Mouse (Mus musculus) ES-E14 (cell line): ENCODE data around the gene Foxp2.

Source experiments
- CHD2 ChIP-seq: IDR thresholded peaks from 2 replicates; pipeline ENCODE4 v1.6.1; 2014; ENCODE audit warnings: mild to moderate bottlenecking, low read depth, low read length, inconsistent platforms
- HCFC1 ChIP-seq: IDR thresholded peaks from 2 replicates; pipeline ENCODE4 v1.6.1; 2012; ENCODE audit warnings: low read length, inconsistent platforms, borderline replicate concordance; ENCODE audit not compliant: insufficient read depth
- MAFK ChIP-seq: IDR thresholded peaks from 2 replicates; pipeline ENCODE4 v1.6.1; 2014; ENCODE audit warnings: mild to moderate bottlenecking, low read depth, low read length, inconsistent platforms; ENCODE audit not compliant: insufficient read depth
- ZC3H11A ChIP-seq: IDR thresholded peaks from 2 replicates; pipeline ENCODE4 v1.6.1; 2012; ENCODE audit warnings: low read depth, mild to moderate bottlenecking, inconsistent platforms, low read length, borderline replicate concordance
- ZNF384 ChIP-seq: IDR thresholded peaks from 2 replicates; pipeline ENCODE4 v1.6.1; 2012; ENCODE audit warnings: low read depth, low read length, inconsistent platforms

DNA sequence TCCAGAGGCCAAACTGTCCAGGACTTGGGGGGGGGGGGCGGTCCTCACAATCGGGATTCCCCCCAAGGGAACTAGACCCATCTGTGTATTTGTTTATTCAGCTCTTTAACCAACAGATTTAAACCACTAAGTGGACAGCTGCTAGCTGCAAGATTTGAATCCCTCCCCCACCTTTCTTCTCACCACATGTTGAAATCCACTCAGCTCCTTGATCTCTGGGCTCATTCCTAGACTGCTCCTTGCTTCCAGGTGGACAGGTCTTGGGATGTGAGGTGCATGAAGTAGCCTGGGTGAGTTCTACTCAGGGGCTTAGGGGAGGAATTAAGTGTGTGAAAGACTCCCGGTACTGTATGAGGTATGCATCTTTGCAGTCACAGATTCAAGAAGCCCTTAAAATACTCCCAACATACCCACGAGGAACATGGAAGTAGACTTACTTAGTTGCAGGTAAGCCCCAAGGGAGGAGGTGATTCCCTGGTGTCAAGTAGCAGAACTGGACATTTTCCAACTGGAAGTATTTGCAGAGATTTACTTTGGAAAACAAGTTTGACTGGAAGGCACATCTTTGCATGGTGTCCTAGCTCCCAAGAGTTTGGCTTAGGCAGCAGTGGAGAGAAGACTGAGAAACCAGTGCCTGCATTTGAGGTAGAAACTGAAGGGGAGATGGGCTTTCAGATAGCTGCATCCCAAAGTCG, 2.3 kb downstream of the Foxp2 start:
- no peak for TF ChIP-seq CHD2
- TF ChIP-seq ZNF384, result no peak
- no peak for TF ChIP-seq HCFC1
- no peak for TF ChIP-seq MAFK
- TF ChIP-seq ZC3H11A, result no peak
